Mouse (Mus musculus): ENCODE measurements around the gene Sik3. TPM values are rescaled to one million over a fixed set of nuclear protein-coding genes. Genes with fewer than 3 reads are reported as not detected.
"Not testable (repeated sequence)": the region's sequence is repeated elsewhere in the genome, so short reads cannot be mapped to it uniquely, and the experiment has no call there.

The Sik3 gene
- polyA plus RNA-seq, 1 experiment from 2014 or later = 1.7 TPM

DNA sequence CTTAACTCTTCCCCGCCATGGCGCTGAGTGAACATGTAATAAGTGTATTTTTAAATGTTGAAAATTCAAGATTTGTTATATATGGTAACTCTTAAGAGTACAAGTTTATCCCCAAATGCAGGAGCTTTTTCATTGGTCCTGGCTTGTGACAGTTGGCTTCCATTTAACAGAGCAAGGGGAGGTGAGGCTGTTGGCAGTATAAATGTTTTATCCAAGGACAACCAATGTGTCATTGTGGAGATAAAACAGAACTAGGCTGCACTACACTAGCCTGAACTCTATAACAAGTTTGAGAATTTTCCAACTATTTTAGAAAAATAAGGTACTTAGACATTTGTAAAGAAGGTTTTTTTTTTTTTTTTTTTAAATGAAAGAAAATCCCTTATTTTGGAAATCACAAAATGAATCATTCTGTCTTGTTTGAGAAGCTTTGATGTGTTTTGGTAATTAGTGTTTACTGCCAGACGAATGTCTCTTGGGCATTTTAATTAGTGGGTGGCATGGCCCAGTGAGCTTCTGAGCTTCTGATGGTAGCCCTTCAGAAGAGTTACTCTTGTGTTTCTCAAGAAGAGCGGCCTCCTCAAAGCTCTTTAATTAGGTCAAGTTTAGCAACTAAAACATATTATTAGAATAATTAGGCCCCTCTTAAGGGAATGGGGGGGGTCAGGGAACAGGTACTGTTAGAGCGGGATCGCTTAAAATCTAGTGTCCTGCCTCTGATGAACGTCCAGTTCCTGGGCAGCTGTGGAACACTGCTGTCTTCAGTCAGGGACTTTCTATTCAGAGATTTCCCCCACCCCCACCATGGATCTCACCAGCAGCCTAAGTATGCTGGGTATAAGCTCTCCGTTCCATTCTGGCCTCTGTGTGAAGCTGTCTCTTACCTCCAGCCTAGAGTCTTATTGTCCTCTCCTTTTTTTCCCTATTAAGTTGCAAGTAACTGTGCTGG is 139.7 kb downstream of the Sik3 start:
- ATAC-seq (ENCODE audit: low read depth) = no peak
- H3K4me1 ChIP-seq (ENCODE audit: control insufficient read depth, low read depth, low read length) = peaks cover 18% of the 10 kb centered on the region

DNA sequence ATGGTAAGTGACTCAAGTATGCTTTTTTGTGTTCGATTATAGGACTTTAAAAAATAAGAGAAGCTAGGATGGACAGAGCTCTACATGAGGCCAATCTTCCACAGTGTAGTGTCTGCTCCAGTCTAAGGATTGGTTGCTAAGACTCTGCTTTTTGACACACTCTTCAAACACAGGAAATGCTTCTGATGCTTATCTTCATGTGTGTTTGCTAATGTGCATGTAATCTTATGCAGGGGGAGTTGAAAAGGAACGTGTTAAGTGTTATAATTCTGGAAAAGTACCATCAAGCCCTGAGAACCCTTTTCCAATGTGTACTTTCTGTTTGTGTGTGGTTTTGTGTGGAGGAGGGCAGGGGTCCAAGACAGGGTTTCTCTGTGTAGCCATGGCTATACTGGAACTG is 141.8 kb downstream of the Sik3 start:
- H3K4me2 ChIP-seq (ENCODE audit: low read depth, low read length) = no peak overlapping the region
- H3K9me3 ChIP-seq (replicated peaks; ENCODE audit: control insufficient read depth, low read length) = no peaks in the 10 kb centered on the region
- 31% methylated on average over 2 of the region's 2 CpGs for WGBS (ENCODE audit: insufficient replicate concordance)
- H3K9ac ChIP-seq (ENCODE audit: low read depth, low read length) = no peak overlapping the region
- no peaks in the 10 kb centered on the region for H3K36me3 ChIP-seq (ENCODE audit: control insufficient read depth, insufficient read depth)
- no peaks in the 10 kb centered on the region for H3K27me3 ChIP-seq (ENCODE audit: control insufficient read depth, insufficient read depth, low read depth, low read length)
- ATAC-seq (ENCODE audit: low read depth) = no peak
- no peak overlapping the region for H3K4me3 ChIP-seq (ENCODE audit: low read depth, low read length)
- H3K27ac ChIP-seq (ENCODE audit: low read length) = no peak overlapping the region
- peaks cover 11% of the 10 kb centered on the region for H3K4me1 ChIP-seq (ENCODE audit: control insufficient read depth, low read depth, low read length)

More for the DNA sequence above, 139.7 kb downstream of the Sik3 start:
- WGBS (ENCODE audit: insufficient replicate concordance) = 71% methylated on average over 8 of the region's 8 CpGs
- Histone ChIP-seq H3K4me3 (ENCODE audit: low read depth, low read length) (no peak overlapping the region), H3K36me3 (ENCODE audit: control insufficient read depth, insufficient read depth) (no peaks in the 10 kb centered on the region), H3K4me2 (ENCODE audit: low read depth, low read length) (no peak overlapping the region), H3K9ac (ENCODE audit: low read depth, low read length) (no peak overlapping the region), H3K9me3 (replicated peaks; ENCODE audit: control insufficient read depth, low read length) (no peaks in the 10 kb centered on the region), H3K27ac (ENCODE audit: low read length) (no peak overlapping the region), H3K27me3 (ENCODE audit: control insufficient read depth, insufficient read depth, low read depth, low read length) (no peaks in the 10 kb centered on the region)

DNA sequence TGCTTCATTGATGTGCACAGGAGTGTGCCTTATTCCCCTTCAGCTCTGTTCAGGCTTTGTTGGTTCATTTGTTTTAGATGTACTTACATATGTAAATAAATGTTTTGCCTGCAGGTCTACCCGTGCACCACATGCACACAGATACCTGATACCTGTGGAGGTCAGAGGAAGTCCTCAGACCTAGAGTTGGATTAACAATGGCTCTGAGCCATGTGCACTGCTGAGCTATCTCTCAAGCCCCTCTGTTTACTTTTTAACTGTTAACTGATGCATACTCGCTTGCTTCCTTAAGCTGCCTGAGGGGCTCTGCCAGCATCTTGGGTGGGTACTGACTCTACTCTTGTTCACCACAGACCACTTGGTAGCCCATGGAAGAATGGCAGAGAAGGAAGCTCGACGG is 142.4 kb downstream of the Sik3 start:
- no peak overlapping the region for H3K27ac ChIP-seq (ENCODE audit: low read length)
- H3K9ac ChIP-seq (ENCODE audit: low read depth, low read length) = no peak overlapping the region
- 63% methylated on average over 4 of the region's 4 CpGs for WGBS (ENCODE audit: insufficient replicate concordance)

DNA sequence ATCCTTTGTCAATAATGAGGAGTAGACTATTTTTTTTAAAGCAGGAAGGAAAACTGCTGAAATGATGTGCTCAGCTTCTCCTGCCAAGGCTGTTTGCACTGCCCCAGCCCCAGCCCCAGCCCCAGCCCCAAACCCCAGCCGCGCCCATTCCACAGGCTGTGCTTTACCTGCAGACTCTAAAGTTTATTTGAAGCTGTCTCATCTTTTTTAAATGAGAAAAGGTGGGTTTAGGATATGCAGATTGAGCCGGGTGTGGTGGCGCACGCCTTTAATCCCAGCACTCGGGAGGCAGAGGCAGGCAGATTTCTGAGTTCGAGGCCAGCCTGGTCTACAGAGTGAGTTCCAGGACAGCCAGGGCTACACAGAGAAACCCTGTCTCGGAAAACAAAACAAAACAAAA is 143.2 kb downstream of the Sik3 start:
- not testable (repeated sequence) for ATAC-seq (ENCODE audit: low read depth)
- WGBS (ENCODE audit: insufficient replicate concordance) = 64% methylated on average over 8 of the region's 8 CpGs

More for the DNA sequence above, 142.4 kb downstream of the Sik3 start:
- Histone ChIP-seq H3K27me3 (ENCODE audit: control insufficient read depth, insufficient read depth, low read depth, low read length) (no peaks in the 10 kb centered on the region), H3K4me1 (ENCODE audit: control insufficient read depth, low read depth, low read length) (peaks cover 6% of the 10 kb centered on the region; the same call in 1 of the 2 replicates), H3K9me3 (replicated peaks; ENCODE audit: control insufficient read depth, low read length) (no peaks in the 10 kb centered on the region), H3K4me2 (ENCODE audit: low read depth, low read length) (no peak overlapping the region), H3K36me3 (ENCODE audit: control insufficient read depth, insufficient read depth) (no peaks in the 10 kb centered on the region), H3K4me3 (ENCODE audit: low read depth, low read length) (no peak overlapping the region)
- ATAC-seq (ENCODE audit: low read depth) = no peak

DNA sequence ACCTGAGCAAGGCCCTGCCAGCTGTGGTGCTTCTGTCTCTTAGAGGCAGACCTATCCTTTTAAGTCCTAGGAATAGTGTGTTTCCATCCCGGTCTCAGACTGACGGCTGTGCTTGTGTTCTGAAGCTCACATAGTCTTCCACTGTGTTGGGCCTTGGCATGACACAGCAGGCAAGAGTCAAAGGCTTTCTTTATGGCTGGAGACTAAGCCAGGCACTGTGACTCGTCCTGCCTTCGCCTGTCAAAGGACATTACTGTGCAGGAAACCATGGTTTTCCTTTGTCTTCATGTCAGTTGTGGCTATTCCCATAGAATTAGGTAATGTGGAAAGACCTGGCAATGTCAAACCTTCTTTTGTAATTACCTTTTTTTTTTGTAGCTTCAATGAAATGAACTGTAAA is 144.1 kb downstream of the Sik3 start:
- H3K27ac ChIP-seq (ENCODE audit: low read length) = no peak overlapping the region
- H3K9ac ChIP-seq (ENCODE audit: low read depth, low read length) = no peak overlapping the region
- WGBS (ENCODE audit: insufficient replicate concordance) = 68% methylated on average over 4 of the region's 4 CpGs
- H3K9me3 ChIP-seq (replicated peaks; ENCODE audit: control insufficient read depth, low read length) = no peaks in the 10 kb centered on the region
- H3K4me2 ChIP-seq (ENCODE audit: low read depth, low read length) = no peak overlapping the region
- H3K4me3 ChIP-seq (ENCODE audit: low read depth, low read length) = no peak overlapping the region
- H3K36me3 ChIP-seq (ENCODE audit: control insufficient read depth, insufficient read depth) = no peaks in the 10 kb centered on the region
- H3K27me3 ChIP-seq (ENCODE audit: control insufficient read depth, insufficient read depth, low read depth, low read length) = no peaks in the 10 kb centered on the region
- ATAC-seq (ENCODE audit: low read depth) = no peak
- no peaks in the 10 kb centered on the region; the same call in 1 of the 2 replicates for H3K4me1 ChIP-seq (ENCODE audit: control insufficient read depth, low read depth, low read length)

More for the DNA sequence above, 143.2 kb downstream of the Sik3 start:
- H3K27me3 ChIP-seq (ENCODE audit: control insufficient read depth, insufficient read depth, low read depth, low read length); H3K4me3 ChIP-seq (ENCODE audit: low read depth, low read length); H3K9me3 ChIP-seq (replicated peaks; ENCODE audit: control insufficient read depth, low read length); H3K9ac ChIP-seq (ENCODE audit: low read depth, low read length); H3K27ac ChIP-seq (ENCODE audit: low read length); H3K36me3 ChIP-seq (ENCODE audit: control insufficient read depth, insufficient read depth); H3K4me1 ChIP-seq (ENCODE audit: control insufficient read depth, low read depth, low read length); H3K4me2 ChIP-seq (ENCODE audit: low read depth, low read length): not testable (repeated sequence)

DNA sequence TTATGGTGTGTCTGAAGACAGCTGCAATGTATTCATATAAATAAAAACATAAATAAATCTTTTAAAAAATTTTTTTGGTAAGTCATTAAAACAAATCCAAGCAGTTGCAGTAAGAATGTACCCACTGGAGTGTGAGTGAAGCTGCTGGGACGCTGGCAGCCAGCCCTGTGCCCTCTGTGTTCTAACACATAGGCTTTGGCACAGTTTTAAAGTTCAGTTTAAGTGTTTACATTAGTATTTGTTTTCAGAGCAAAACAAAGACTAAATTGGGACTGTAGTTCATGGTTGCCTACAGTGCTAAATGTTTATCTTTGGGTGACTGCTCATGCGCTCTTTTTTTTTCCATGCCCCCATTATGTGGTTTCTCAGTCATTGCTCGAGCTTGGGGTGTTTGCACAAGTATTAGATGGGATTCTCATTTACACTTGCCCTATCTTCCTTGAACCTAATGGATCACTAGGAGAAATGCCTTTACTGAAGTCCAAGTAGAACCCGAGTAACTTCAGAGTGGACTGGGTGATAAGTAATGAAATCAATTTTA is 145.7 kb downstream of the Sik3 start:
- Histone ChIP-seq H3K4me2 (ENCODE audit: low read depth, low read length) (no peak overlapping the region), H3K9me3 (replicated peaks; ENCODE audit: control insufficient read depth, low read length) (no peaks in the 10 kb centered on the region), H3K27me3 (ENCODE audit: control insufficient read depth, insufficient read depth, low read depth, low read length) (no peaks in the 10 kb centered on the region), H3K36me3 (ENCODE audit: control insufficient read depth, insufficient read depth) (no peaks in the 10 kb centered on the region), H3K27ac (ENCODE audit: low read length) (no peak overlapping the region), H3K9ac (ENCODE audit: low read depth, low read length) (no peak overlapping the region), H3K4me1 (ENCODE audit: control insufficient read depth, low read depth, low read length) (no peaks in the 10 kb centered on the region; the same call in 1 of the 2 replicates), H3K4me3 (ENCODE audit: low read depth, low read length) (no peak overlapping the region)
- peak; percentile 68 for ATAC-seq (ENCODE audit: low read depth)
- 59% methylated on average over 4 of the region's 4 CpGs for WGBS (ENCODE audit: insufficient replicate concordance)

DNA sequence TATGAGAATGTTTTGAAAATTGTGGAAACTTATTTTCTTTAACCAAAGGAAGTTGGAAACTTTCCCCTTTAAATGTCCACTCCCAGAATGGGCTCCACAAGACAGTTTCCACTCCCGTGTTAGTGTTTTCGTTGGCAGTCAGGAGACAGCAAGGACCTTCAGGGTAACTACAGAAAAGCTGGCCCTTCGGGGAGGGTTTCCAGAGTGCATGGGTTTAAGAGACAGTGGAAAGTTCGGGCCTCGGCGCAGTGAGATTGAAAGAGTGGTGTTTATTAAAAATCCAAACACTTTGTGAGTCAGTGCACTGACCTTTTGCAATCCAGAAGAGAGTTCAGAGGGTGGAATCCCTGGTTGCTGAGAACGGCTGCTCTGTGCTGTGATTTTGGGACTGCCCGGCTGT is 150.8 kb downstream of the Sik3 start:
- Histone ChIP-seq H3K4me3 (ENCODE audit: low read depth, low read length) (no peak overlapping the region), H3K9ac (ENCODE audit: low read depth, low read length) (no peak overlapping the region), H3K36me3 (ENCODE audit: control insufficient read depth, insufficient read depth) (no peaks in the 10 kb centered on the region), H3K9me3 (replicated peaks; ENCODE audit: control insufficient read depth, low read length) (no peaks in the 10 kb centered on the region), H3K27me3 (ENCODE audit: control insufficient read depth, insufficient read depth, low read depth, low read length) (no peaks in the 10 kb centered on the region), H3K4me2 (ENCODE audit: low read depth, low read length) (no peak overlapping the region), H3K4me1 (ENCODE audit: control insufficient read depth, low read depth, low read length) (no peaks in the 10 kb centered on the region; the same call in 1 of the 2 replicates), H3K27ac (ENCODE audit: low read length) (peak overlapping the region; percentile 33; the same call in 1 of the 2 replicates)
- 63% methylated on average over 8 of the region's 8 CpGs for WGBS (ENCODE audit: insufficient replicate concordance)
- ATAC-seq (ENCODE audit: low read depth) = no peak

DNA sequence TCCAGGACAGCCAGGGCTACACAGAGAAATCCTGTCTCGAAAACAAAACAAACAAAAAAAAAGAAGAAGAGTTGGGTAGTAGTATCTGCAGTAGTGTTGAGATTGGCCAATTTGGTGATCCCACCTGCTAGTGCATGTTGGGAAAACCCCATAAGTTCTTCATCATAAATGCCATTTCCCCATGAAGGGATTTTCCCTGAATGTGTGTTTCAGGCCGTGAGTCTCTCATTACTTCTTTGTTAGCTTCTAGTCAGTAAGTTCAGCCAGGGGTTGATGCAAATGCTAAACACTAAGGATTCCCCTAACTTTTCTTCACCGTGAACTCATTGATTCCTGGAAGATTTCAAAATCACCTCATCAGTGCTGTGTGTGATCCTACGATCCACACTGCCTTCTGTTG is 156.2 kb downstream of the Sik3 start:
- no peaks in the 10 kb centered on the region for H3K4me1 ChIP-seq (ENCODE audit: control insufficient read depth, low read depth, low read length)
- H3K4me3 ChIP-seq (ENCODE audit: low read depth, low read length) = no peak overlapping the region
- ATAC-seq (ENCODE audit: low read depth) = no peak
- H3K27me3 ChIP-seq (ENCODE audit: control insufficient read depth, insufficient read depth, low read depth, low read length) = no peaks in the 10 kb centered on the region
- no peaks in the 10 kb centered on the region for H3K9me3 ChIP-seq (replicated peaks; ENCODE audit: control insufficient read depth, low read length)
- WGBS (ENCODE audit: insufficient replicate concordance) = 64% methylated on average over 4 of the region's 4 CpGs
- no peak overlapping the region for H3K9ac ChIP-seq (ENCODE audit: low read depth, low read length)
- no peak overlapping the region for H3K4me2 ChIP-seq (ENCODE audit: low read depth, low read length)
- no peaks in the 10 kb centered on the region for H3K36me3 ChIP-seq (ENCODE audit: control insufficient read depth, insufficient read depth)
- no peak overlapping the region for H3K27ac ChIP-seq (ENCODE audit: low read length)

DNA sequence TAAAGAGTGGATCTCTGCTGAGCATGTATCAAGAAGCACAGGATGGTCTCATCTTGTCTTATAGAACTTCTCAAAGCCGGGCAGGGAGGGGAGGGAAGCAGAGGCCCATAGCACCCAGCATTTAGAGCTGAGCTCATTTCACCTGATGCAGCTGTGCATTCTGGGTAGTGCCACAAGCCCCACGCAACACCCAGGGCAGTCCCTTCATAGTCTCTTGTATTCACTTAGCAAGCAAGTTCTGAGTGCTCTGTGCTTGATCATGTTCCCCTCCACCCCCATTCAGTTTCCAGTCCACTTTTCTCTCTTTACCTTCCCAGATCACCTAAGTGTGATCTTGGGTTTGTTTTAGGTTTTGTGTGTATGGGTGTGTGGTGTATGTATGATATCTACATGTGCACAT is 159.6 kb downstream of the Sik3 start:
- Histone ChIP-seq H3K27me3 (ENCODE audit: control insufficient read depth, insufficient read depth, low read depth, low read length) (no peaks in the 10 kb centered on the region), H3K4me1 (ENCODE audit: control insufficient read depth, low read depth, low read length) (peaks cover 6% of the 10 kb centered on the region), H3K9ac (ENCODE audit: low read depth, low read length) (no peak overlapping the region), H3K36me3 (ENCODE audit: control insufficient read depth, insufficient read depth) (no peaks in the 10 kb centered on the region), H3K4me3 (ENCODE audit: low read depth, low read length) (no peak overlapping the region), H3K27ac (ENCODE audit: low read length) (no peak overlapping the region), H3K9me3 (replicated peaks; ENCODE audit: control insufficient read depth, low read length) (no peaks in the 10 kb centered on the region), H3K4me2 (ENCODE audit: low read depth, low read length) (no peak overlapping the region)
- 52% methylated on average over 2 of the region's 2 CpGs for WGBS (ENCODE audit: insufficient replicate concordance)
- ATAC-seq (ENCODE audit: low read depth) = no peak
